Mouse (Mus musculus) urinary bladder, adult 18-20 months (tissue): ENCODE measurements around the gene Gm3633.
"Not testable (repeated sequence)": the region's sequence is repeated elsewhere in the genome, so short reads cannot be mapped to it uniquely, and the experiment has no call there.

ENCODE experiments used
- DNase-seq, 2 experiments: peaks; one replicate each; pipeline ENCODE4 v3.0.0; 2022; ENCODE audit warnings: low spot score in 2 of 2, mixed read lengths in 2 of 2

Gm3633 gene

GRCm38 (mm10) chr14:42641817-42642216 lies at the start of gene Gm3633:
Gene Gm3633 (minus strand): TSS chr14:42641917.
- DNase-seq = not testable (repeated sequence)

- not testable (repeated sequence) for DNase-seq
These were observed 13.9 kb upstream of the Gm3633 start, which contains the start of gene Gm10378 for GRCm38 (mm10) chr14:42655638-42656037. Gene Gm10378 (plus strand): TSS chr14:42655938.

GRCm38 (mm10) chr14:42599782-42600181 lies 41.9 kb downstream of the Gm3633 start, which contains the start of gene Gm17124:
Gene Gm17124 (minus strand): TSS chr14:42599882.
- DNase-seq = not testable (repeated sequence)
